Mouse (Mus musculus): ENCODE measurements around the gene Sgo1. TPM values are rescaled to one million over a fixed set of nuclear protein-coding genes. Genes with fewer than 3 reads are reported as not detected.
"Not testable (repeated sequence)": the region's sequence is repeated elsewhere in the genome, so short reads cannot be mapped to it uniquely, and the experiment has no call there.

Gene Sgo1
- polyA plus RNA-seq (2015; fragmentation: Nextera tagmentation; extraction: Ambion mirVana) = 11.1 and 13.4 TPM in 2 replicates

- H3K27ac ChIP-seq (ENCODE audit: low read length) = peak within 1 kb of the TSS; percentile 98
- no peaks in the 10 kb centered on the region for H3K36me3 ChIP-seq (ENCODE audit: control insufficient read depth, insufficient read depth)
- H3K27me3 ChIP-seq (replicated peaks; ENCODE audit: control insufficient read depth, insufficient read depth, low read length) = no peaks in the 10 kb centered on the region
- peak within 1 kb of the TSS; percentile 83 for H3K9ac ChIP-seq (replicated peaks; ENCODE audit: low read depth, low read length)
- peak within 1 kb of the TSS; percentile 70 for H3K4me3 ChIP-seq (replicated peaks; ENCODE audit: low read length)
- ATAC-seq = peak; percentile 98
- H3K4me1 ChIP-seq (replicated peaks; ENCODE audit: control insufficient read depth, insufficient read depth, low read length) = peaks cover 4% of the 10 kb centered on the region
- no peaks in the 10 kb centered on the region for H3K9me3 ChIP-seq (ENCODE audit: control insufficient read depth, low read length)
- under 1% methylated on average over 78 of the region's 78 CpGs for WGBS
- peak within 1 kb of the TSS; percentile 57 for H3K4me2 ChIP-seq (ENCODE audit: low read length)
These were observed at the start of gene Sgo1 for GRCm38 (mm10) chr17:53688877-53689802. Gene Sgo1 (minus strand): TSS chr17:53689333.

- 90% methylated on average over 3 of the region's 3 CpGs for WGBS
- H3K9ac ChIP-seq (replicated peaks; ENCODE audit: low read depth, low read length); H3K27me3 ChIP-seq (replicated peaks; ENCODE audit: control insufficient read depth, insufficient read depth, low read length); H3K4me1 ChIP-seq (replicated peaks; ENCODE audit: control insufficient read depth, insufficient read depth, low read length); H3K4me2 ChIP-seq (ENCODE audit: low read length); H3K36me3 ChIP-seq (ENCODE audit: control insufficient read depth, insufficient read depth); ATAC-seq; H3K27ac ChIP-seq (ENCODE audit: low read length); H3K4me3 ChIP-seq (replicated peaks; ENCODE audit: low read length); H3K9me3 ChIP-seq (ENCODE audit: control insufficient read depth, low read length): not testable (repeated sequence)
These were observed 29.8 kb upstream of the Sgo1 start for GRCm38 (mm10) chr17:53718916-53719315.

- H3K27me3 ChIP-seq (replicated peaks; ENCODE audit: control insufficient read depth, insufficient read depth, low read length) = no peaks in the 10 kb centered on the region
- H3K9me3 ChIP-seq (ENCODE audit: control insufficient read depth, low read length) = no peaks in the 10 kb centered on the region
- H3K4me2 ChIP-seq (ENCODE audit: low read length) = no peak overlapping the region
- no peak overlapping the region for H3K27ac ChIP-seq (ENCODE audit: low read length)
- H3K9ac ChIP-seq (replicated peaks; ENCODE audit: low read depth, low read length) = no peak overlapping the region
- 68% methylated on average over 1 of the region's 1 CpGs for WGBS
- no peak for ATAC-seq
- no peaks in the 10 kb centered on the region for H3K4me1 ChIP-seq (replicated peaks; ENCODE audit: control insufficient read depth, insufficient read depth, low read length)
- no peak overlapping the region for H3K4me3 ChIP-seq (replicated peaks; ENCODE audit: low read length)
- no peaks in the 10 kb centered on the region for H3K36me3 ChIP-seq (ENCODE audit: control insufficient read depth, insufficient read depth)
These were observed 29.3 kb upstream of the Sgo1 start for GRCm38 (mm10) chr17:53718474-53718873.

GRCm38 (mm10) chr17:53715161-53715560 lies 26.0 kb upstream of the Sgo1 start:
- ATAC-seq; H3K27ac ChIP-seq (ENCODE audit: low read length): not testable (repeated sequence)

GRCm38 (mm10) chr17:53714453-53714852 lies 25.3 kb upstream of the Sgo1 start:
- H3K27me3 ChIP-seq (replicated peaks; ENCODE audit: control insufficient read depth, insufficient read depth, low read length) = no peaks in the 10 kb centered on the region
- no peaks in the 10 kb centered on the region for H3K36me3 ChIP-seq (ENCODE audit: control insufficient read depth, insufficient read depth)
- no peak overlapping the region for H3K9ac ChIP-seq (replicated peaks; ENCODE audit: low read depth, low read length)
- ATAC-seq = no peak
- no peaks in the 10 kb centered on the region for H3K4me1 ChIP-seq (replicated peaks; ENCODE audit: control insufficient read depth, insufficient read depth, low read length)
- H3K27ac ChIP-seq (ENCODE audit: low read length) = no peak overlapping the region
- H3K4me3 ChIP-seq (replicated peaks; ENCODE audit: low read length) = no peak overlapping the region
- no peak overlapping the region for H3K4me2 ChIP-seq (ENCODE audit: low read length)
- 73% methylated on average over 1 of the region's 1 CpGs for WGBS
- H3K9me3 ChIP-seq (ENCODE audit: control insufficient read depth, low read length) = no peaks in the 10 kb centered on the region

More at GRCm38 (mm10) chr17:53715161-53715560, 26.0 kb upstream of the Sgo1 start:
- H3K27me3 ChIP-seq (replicated peaks; ENCODE audit: control insufficient read depth, insufficient read depth, low read length); H3K9me3 ChIP-seq (ENCODE audit: control insufficient read depth, low read length); H3K4me1 ChIP-seq (replicated peaks; ENCODE audit: control insufficient read depth, insufficient read depth, low read length); H3K36me3 ChIP-seq (ENCODE audit: control insufficient read depth, insufficient read depth); H3K4me2 ChIP-seq (ENCODE audit: low read length); H3K4me3 ChIP-seq (replicated peaks; ENCODE audit: low read length); H3K9ac ChIP-seq (replicated peaks; ENCODE audit: low read depth, low read length): not testable (repeated sequence)
- 70% methylated on average over 1 of the region's 1 CpGs for WGBS

- ATAC-seq; H3K4me1 ChIP-seq (replicated peaks; ENCODE audit: control insufficient read depth, insufficient read depth, low read length); H3K27ac ChIP-seq (ENCODE audit: low read length); H3K4me2 ChIP-seq (ENCODE audit: low read length); H3K4me3 ChIP-seq (replicated peaks; ENCODE audit: low read length); H3K27me3 ChIP-seq (replicated peaks; ENCODE audit: control insufficient read depth, insufficient read depth, low read length); H3K9ac ChIP-seq (replicated peaks; ENCODE audit: low read depth, low read length); H3K9me3 ChIP-seq (ENCODE audit: control insufficient read depth, low read length); H3K36me3 ChIP-seq (ENCODE audit: control insufficient read depth, insufficient read depth): not testable (repeated sequence)
- 94% methylated on average over 8 of the region's 8 CpGs for WGBS
These were observed 8.4 kb upstream of the Sgo1 start for GRCm38 (mm10) chr17:53697521-53697920.

GRCm38 (mm10) chr17:53694039-53694438 lies 4.9 kb upstream of the Sgo1 start:
- H3K4me2 ChIP-seq (ENCODE audit: low read length) = no peak overlapping the region
- H3K9me3 ChIP-seq (ENCODE audit: control insufficient read depth, low read length) = no peaks in the 10 kb centered on the region
- ATAC-seq = no peak
- H3K4me3 ChIP-seq (replicated peaks; ENCODE audit: low read length) = no peak overlapping the region
- H3K4me1 ChIP-seq (replicated peaks; ENCODE audit: control insufficient read depth, insufficient read depth, low read length) = peaks cover 4% of the 10 kb centered on the region
- H3K36me3 ChIP-seq (ENCODE audit: control insufficient read depth, insufficient read depth) = no peaks in the 10 kb centered on the region
- 83% methylated on average over 2 of the region's 2 CpGs for WGBS
- H3K27me3 ChIP-seq (replicated peaks; ENCODE audit: control insufficient read depth, insufficient read depth, low read length) = no peaks in the 10 kb centered on the region
- H3K27ac ChIP-seq (ENCODE audit: low read length) = no peak overlapping the region
- H3K9ac ChIP-seq (replicated peaks; ENCODE audit: low read depth, low read length) = no peak overlapping the region

- peak overlapping the region; percentile 57 for H3K4me2 ChIP-seq (ENCODE audit: low read length)
- 18% methylated on average over 7 of the region's 7 CpGs for WGBS
- peak overlapping the region; percentile 70 for H3K4me3 ChIP-seq (replicated peaks; ENCODE audit: low read length)
- peaks cover 4% of the 10 kb centered on the region for H3K4me1 ChIP-seq (replicated peaks; ENCODE audit: control insufficient read depth, insufficient read depth, low read length)
- peak overlapping the region; percentile 98 for H3K27ac ChIP-seq (ENCODE audit: low read length)
- peak overlapping the region; percentile 83 for H3K9ac ChIP-seq (replicated peaks; ENCODE audit: low read depth, low read length)
- H3K27me3 ChIP-seq (replicated peaks; ENCODE audit: control insufficient read depth, insufficient read depth, low read length) = no peaks in the 10 kb centered on the region
- no peaks in the 10 kb centered on the region for H3K9me3 ChIP-seq (ENCODE audit: control insufficient read depth, low read length)
- ATAC-seq = peak; percentile 16
- no peaks in the 10 kb centered on the region for H3K36me3 ChIP-seq (ENCODE audit: control insufficient read depth, insufficient read depth)
These were observed 813 bp upstream of the Sgo1 start for GRCm38 (mm10) chr17:53689946-53690345.

GRCm38 (mm10) chr17:53688321-53688720 lies 812 bp downstream of the Sgo1 start:
- 14% methylated on average over 1 of the region's 1 CpGs for WGBS
- ATAC-seq = no peak
- Histone ChIP-seq H3K9me3 (ENCODE audit: control insufficient read depth, low read length) (no peaks in the 10 kb centered on the region), H3K4me3 (replicated peaks; ENCODE audit: low read length) (peak overlapping the region; percentile 70), H3K9ac (replicated peaks; ENCODE audit: low read depth, low read length) (peak overlapping the region; percentile 22; the same call in 1 of the 2 replicates), H3K27me3 (replicated peaks; ENCODE audit: control insufficient read depth, insufficient read depth, low read length) (no peaks in the 10 kb centered on the region), H3K4me1 (replicated peaks; ENCODE audit: control insufficient read depth, insufficient read depth, low read length) (peaks cover 4% of the 10 kb centered on the region), H3K36me3 (ENCODE audit: control insufficient read depth, insufficient read depth) (no peaks in the 10 kb centered on the region), H3K4me2 (ENCODE audit: low read length) (peak overlapping the region; percentile 57), H3K27ac (ENCODE audit: low read length) (no peak overlapping the region)

Data from forebrain, embryonic 16.5 days (tissue).